Mouse (Mus musculus) frontal cortex, postnatal 25 days (tissue): Measurements from ENCODE around the gene Trnp1.

Experiments used
- DNase-seq, 2 experiments: peaks; one replicate each; pipeline ENCODE4 v3.0.0; 2022; ENCODE audit warnings: low spot score in 2 of 2

The Trnp1 gene

GRCm38 (mm10) chr4:133460796-133461325 lies 37.5 kb downstream of the Trnp1 start:
- no peak for DNase-seq

- DNase-seq = no peak
Observed at GRCm38 (mm10) chr4:133460006-133460405, 38.3 kb downstream of the Trnp1 start.

- DNase-seq = no peak
Observed at GRCm38 (mm10) chr4:133458044-133458443, 40.3 kb downstream of the Trnp1 start.

GRCm38 (mm10) chr4:133452433-133452832 lies 45.9 kb downstream of the Trnp1 start:
- no peak for DNase-seq

- DNase-seq = peak; percentile 79 to 94
Observed at GRCm38 (mm10) chr4:133451536-133451935, 46.8 kb downstream of the Trnp1 start.

GRCm38 (mm10) chr4:133449726-133450125 lies 48.6 kb downstream of the Trnp1 start:
- peak; percentile 21 to 44 for DNase-seq

- DNase-seq = no peak
Observed at GRCm38 (mm10) chr4:133448708-133449388, 49.5 kb downstream of the Trnp1 start.

GRCm38 (mm10) chr4:133447967-133448366 lies 50.4 kb downstream of the Trnp1 start:
- no peak for DNase-seq

- DNase-seq = no peak
Observed at GRCm38 (mm10) chr4:133447366-133447765, 51.0 kb downstream of the Trnp1 start.

GRCm38 (mm10) chr4:133445727-133446126 lies 52.6 kb downstream of the Trnp1 start:
- DNase-seq = no peak

GRCm38 (mm10) chr4:133443085-133443484 lies 55.3 kb downstream of the Trnp1 start:
- DNase-seq = no peak

GRCm38 (mm10) chr4:133442194-133442593 lies 56.2 kb downstream of the Trnp1 start:
- DNase-seq = no peak
